Mouse (Mus musculus) embryonic facial prominence, embryonic 12.5 days (tissue): ENCODE results near the gene Kazn. TPM values are rescaled to one million over a fixed set of nuclear protein-coding genes. Genes with fewer than 3 reads are reported as not detected.

ENCODE experiments used
- ATAC-seq: fragments of 200-750 bp; cut with Nextera tagmentation; 2 replicates; pipeline ENCODE4 v1.8.0; 2017; ENCODE audit not compliant: insufficient number of reproducible peaks, insufficient read depth, low FRiP score, low TSS enrichment
- H3K27ac ChIP-seq: fragments of 300-500 bp; sonication (generic); 2 replicates; pipeline ENCODE4 v1.5.1; 2016; ENCODE audit warnings: mild to moderate bottlenecking
- H3K27me3 ChIP-seq: fragments of 300-500 bp; sonication (generic); 2 replicates; pipeline ENCODE4 v1.6.1; 2016; ENCODE audit warnings: mild to moderate bottlenecking, moderate library complexity
- H3K36me3 ChIP-seq: fragments of 300-500 bp; sonication (generic); 2 replicates; pipeline ENCODE4 v1.6.1; 2016; ENCODE audit warnings: mild to moderate bottlenecking
- H3K4me1 ChIP-seq: fragments of 300-500 bp; sonication (generic); 2 replicates; pipeline ENCODE4 v1.6.1; 2016
- H3K4me2 ChIP-seq: fragments of 300-500 bp; sonication (generic); replicated peaks from 2 replicates; pipeline ENCODE4 v1.6.1; 2016; ENCODE audit warnings: mild to moderate bottlenecking, moderate library complexity
- H3K4me3 ChIP-seq: fragments of 300-500 bp; sonication (generic); 2 replicates; pipeline ENCODE4 v1.5.1; 2016; ENCODE audit warnings: mild to moderate bottlenecking
- H3K9ac ChIP-seq: fragments of 300-500 bp; sonication (generic); 2 replicates; pipeline ENCODE4 v1.6.1; 2016; ENCODE audit warnings: mild to moderate bottlenecking, moderate library complexity
- H3K9me3 ChIP-seq: fragments of 300-500 bp; sonication (generic); 2 replicates; pipeline ENCODE4 v1.6.1; 2016; ENCODE audit warnings: mild to moderate bottlenecking, moderate library complexity
- WGBS: fragments of 180-500 bp; shearing (Covaris S2); methylation state at CpG from one replicate; pipeline ENCODE4 v1.1.7; 2016; 5-methylcytosine and 5-hydroxymethylcytosine counted together
- polyA plus RNA-seq: library from polyadenylated mRNA; unstranded; fragments of >200 nt; fragmentation: Nextera tagmentation; extraction: Ambion mirVana; gene quantifications from 2 replicates; pipeline ENCODE4 v1.2.1, GENCODE M21; 2016

The Kazn gene
- polyA plus RNA-seq, 1 experiment from 2014 or later, result 23.1 TPM

GRCm38 (mm10) chr4:142238486-142239239, 538 bp downstream of the Kazn start:
- no peaks in the 10 kb centered on the region for H3K9me3 ChIP-seq
- H3K27ac ChIP-seq, result peak overlapping the region; percentile 77
- H3K4me1 ChIP-seq, result peaks cover 30% of the 10 kb centered on the region
- ATAC-seq, result peak; percentile 43
- H3K4me3 ChIP-seq, result peak overlapping the region; percentile 65
- peak overlapping the region; percentile 96 for H3K4me2 ChIP-seq
- peak overlapping the region; percentile 78 for H3K9ac ChIP-seq
- under 1% methylated on average over 68 of the region's 69 CpGs for WGBS
- no peaks in the 10 kb centered on the region for H3K36me3 ChIP-seq
- H3K27me3 ChIP-seq, result no peaks in the 10 kb centered on the region

GRCm38 (mm10) chr4:142238041-142238440, 1.2 kb downstream of the Kazn start:
- ATAC-seq, result no peak
- no peaks in the 10 kb centered on the region for H3K9me3 ChIP-seq
- H3K9ac ChIP-seq, result peak overlapping the region; percentile 78
- H3K4me3 ChIP-seq, result peak overlapping the region; percentile 65
- peak overlapping the region; percentile 96 for H3K4me2 ChIP-seq
- H3K36me3 ChIP-seq, result no peaks in the 10 kb centered on the region
- no peak overlapping the region for H3K27ac ChIP-seq
- peaks cover 30% of the 10 kb centered on the region for H3K4me1 ChIP-seq
- H3K27me3 ChIP-seq, result no peaks in the 10 kb centered on the region
- WGBS, result 14% methylated on average over 14 of the region's 14 CpGs

- Histone ChIP-seq H3K27ac (no peak overlapping the region), H3K9ac (no peak overlapping the region), H3K9me3 (no peaks in the 10 kb centered on the region), H3K4me1 (peaks cover 30% of the 10 kb centered on the region), H3K4me2 (no peak overlapping the region), H3K4me3 (no peak overlapping the region), H3K27me3 (no peaks in the 10 kb centered on the region), H3K36me3 (no peaks in the 10 kb centered on the region)
- 83% methylated on average over 4 of the region's 4 CpGs for WGBS
- no peak for ATAC-seq
These were observed 2.5 kb downstream of the Kazn start for GRCm38 (mm10) chr4:142236681-142237080.

GRCm38 (mm10) chr4:142235426-142235825, 3.8 kb downstream of the Kazn start:
- 79% methylated on average over 11 of the region's 11 CpGs for WGBS
- no peaks in the 10 kb centered on the region for H3K36me3 ChIP-seq
- no peak overlapping the region for H3K4me2 ChIP-seq
- no peaks in the 10 kb centered on the region for H3K27me3 ChIP-seq
- no peaks in the 10 kb centered on the region for H3K9me3 ChIP-seq
- H3K9ac ChIP-seq, result no peak overlapping the region
- no peak overlapping the region for H3K4me3 ChIP-seq
- no peak for ATAC-seq
- no peak overlapping the region for H3K27ac ChIP-seq
- H3K4me1 ChIP-seq, result peaks cover 26% of the 10 kb centered on the region

GRCm38 (mm10) chr4:142234828-142235227, 4.4 kb downstream of the Kazn start:
- Histone ChIP-seq H3K4me2 (no peak overlapping the region), H3K4me1 (peaks cover 24% of the 10 kb centered on the region), H3K27me3 (no peaks in the 10 kb centered on the region), H3K9me3 (no peaks in the 10 kb centered on the region), H3K9ac (no peak overlapping the region), H3K36me3 (no peaks in the 10 kb centered on the region), H3K27ac (no peak overlapping the region), H3K4me3 (no peak overlapping the region)
- WGBS, result 66% methylated on average over 9 of the region's 9 CpGs
- no peak for ATAC-seq

GRCm38 (mm10) chr4:142228821-142229575, 10.2 kb downstream of the Kazn start:
- Histone ChIP-seq H3K9ac (no peak overlapping the region), H3K36me3 (no peaks in the 10 kb centered on the region), H3K27me3 (no peaks in the 10 kb centered on the region), H3K4me1 (peaks cover 40% of the 10 kb centered on the region), H3K9me3 (no peaks in the 10 kb centered on the region), H3K27ac (peak overlapping the region; percentile 50; the same call in 1 of the 2 replicates), H3K4me3 (no peak overlapping the region), H3K4me2 (0 out of 2 replicates have a peak overlapping the region, but pooled peaks have one; percentile 5)
- ATAC-seq, result no peak
- 33% methylated on average over 13 of the region's 13 CpGs for WGBS

GRCm38 (mm10) chr4:142223898-142224645, 15.1 kb downstream of the Kazn start:
- no peak for ATAC-seq
- Histone ChIP-seq H3K27me3 (no peaks in the 10 kb centered on the region), H3K4me1 (peaks cover 72% of the 10 kb centered on the region), H3K9ac (no peak overlapping the region), H3K9me3 (no peaks in the 10 kb centered on the region), H3K4me3 (no peak overlapping the region), H3K4me2 (no peak overlapping the region), H3K27ac (peak overlapping the region; percentile 47; the same call in 1 of the 2 replicates), H3K36me3 (no peaks in the 10 kb centered on the region)
- WGBS, result 56% methylated on average over 9 of the region's 9 CpGs

- 63% methylated on average over 1 of the region's 1 CpGs for WGBS
- H3K27ac ChIP-seq, result peak overlapping the region; percentile 84
- H3K36me3 ChIP-seq, result no peaks in the 10 kb centered on the region
These were observed 16.8 kb downstream of the Kazn start for GRCm38 (mm10) chr4:142222385-142222784.

GRCm38 (mm10) chr4:142221757-142222072, 17.5 kb downstream of the Kazn start:
- H3K9me3 ChIP-seq, result no peaks in the 10 kb centered on the region
- no peak overlapping the region for H3K4me2 ChIP-seq
- H3K4me1 ChIP-seq, result peaks cover 70% of the 10 kb centered on the region
- 22% methylated on average over 5 of the region's 5 CpGs for WGBS
- ATAC-seq, result no peak
- H3K36me3 ChIP-seq, result no peaks in the 10 kb centered on the region
- H3K4me3 ChIP-seq, result no peak overlapping the region
- peak overlapping the region; percentile 84 for H3K27ac ChIP-seq
- H3K27me3 ChIP-seq, result no peaks in the 10 kb centered on the region
- H3K9ac ChIP-seq, result no peak overlapping the region

More at GRCm38 (mm10) chr4:142222385-142222784, 16.8 kb downstream of the Kazn start:
- no peaks in the 10 kb centered on the region for H3K9me3 ChIP-seq
- ATAC-seq, result no peak
- no peaks in the 10 kb centered on the region for H3K27me3 ChIP-seq
- no peak overlapping the region for H3K4me2 ChIP-seq
- no peak overlapping the region for H3K9ac ChIP-seq
- H3K4me3 ChIP-seq, result no peak overlapping the region
- H3K4me1 ChIP-seq, result peaks cover 68% of the 10 kb centered on the region

GRCm38 (mm10) chr4:142221025-142221756, 18.0 kb downstream of the Kazn start:
- no peaks in the 10 kb centered on the region for H3K36me3 ChIP-seq
- no peak overlapping the region for H3K9ac ChIP-seq
- H3K4me1 ChIP-seq, result peaks cover 70% of the 10 kb centered on the region
- peak; percentile 74 for ATAC-seq
- peak overlapping the region; percentile 7; the same call in 1 of the 2 replicates for H3K4me2 ChIP-seq
- 14% methylated on average over 18 of the region's 18 CpGs for WGBS
- peak overlapping the region; percentile 84 for H3K27ac ChIP-seq
- no peaks in the 10 kb centered on the region for H3K27me3 ChIP-seq
- no peaks in the 10 kb centered on the region for H3K9me3 ChIP-seq
- H3K4me3 ChIP-seq, result no peak overlapping the region

- no peak for ATAC-seq
- Histone ChIP-seq H3K4me1 (peaks cover 61% of the 10 kb centered on the region), H3K4me2 (no peak overlapping the region), H3K9ac (no peak overlapping the region), H3K9me3 (no peaks in the 10 kb centered on the region), H3K27ac (no peak overlapping the region), H3K27me3 (no peaks in the 10 kb centered on the region), H3K36me3 (no peaks in the 10 kb centered on the region), H3K4me3 (no peak overlapping the region)
- 64% methylated on average over 8 of the region's 8 CpGs for WGBS
These were observed 20.2 kb downstream of the Kazn start for GRCm38 (mm10) chr4:142218997-142219396.
